In the genomic region with DNA sequence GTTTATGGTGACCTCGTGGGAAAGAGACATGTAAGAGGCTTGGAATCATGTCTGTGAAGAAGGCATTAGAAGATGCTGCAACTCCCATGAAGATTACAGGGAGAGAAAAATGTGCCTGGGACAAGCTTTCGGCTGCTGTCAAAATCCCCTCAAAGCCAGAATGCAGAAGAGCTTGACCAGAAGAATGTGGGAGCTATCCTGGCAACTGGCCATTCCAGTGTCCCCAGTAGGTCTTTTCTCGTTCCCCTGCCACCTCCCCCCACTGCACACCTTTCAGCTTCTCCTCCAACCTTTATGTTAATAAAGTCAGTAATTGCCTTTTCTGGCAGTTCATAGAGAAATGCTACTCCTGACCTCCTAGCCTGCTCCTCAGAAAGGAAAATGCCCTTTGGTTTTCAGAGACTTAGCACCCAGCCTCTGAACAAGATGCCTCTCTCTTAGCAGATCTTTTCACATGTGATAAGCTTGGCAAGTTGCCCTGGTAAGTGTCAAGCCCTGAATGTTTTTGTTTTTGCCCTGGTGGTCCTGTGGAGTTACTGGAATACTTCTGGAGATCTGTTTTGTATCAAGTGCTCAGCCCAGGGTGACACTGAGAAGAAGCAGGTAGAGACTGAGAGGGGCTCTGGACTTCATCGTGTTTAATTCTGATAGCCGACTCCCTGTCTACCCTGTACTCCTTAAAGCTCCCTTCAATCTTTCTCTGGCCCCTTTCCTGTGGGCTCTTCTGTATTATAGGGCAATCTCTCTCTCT, we compare ENCODE assay signal across 9 mouse cellular contexts.
DNase-seq lines count a peak whose midpoint lies in the region; ATAC-seq lines count a peak whose summit lies in the region.
"Had no signal": no experiment of that assay in that cellular context is flagged by ENCODE, and none has a peak within 500 bp of the region (broad histone marks: within the 10 kb centered on the region; RNA-seq: fewer than 3 reads in every experiment).

No protein-coding gene starts in this region.

- peak; percentile 94 for DNase-seq in heart, adult 11 months
- no peak for DNase-seq in heart, postnatal 25 days (ENCODE audit: low spot score)
- no peak for DNase-seq in urinary bladder, postnatal 4 days (ENCODE audit: low spot score in 2 of 2)

- ATAC-seq in common myeloid progenitor, adult 5-6 weeks (replicated peaks; ENCODE audit: low read depth, poor library complexity, severe bottlenecking), result 0 out of 2 replicates have a peak, but pooled peaks have one; percentile 6
- ATAC-seq in heart, embryonic 11.5 days (replicated peaks; ENCODE audit: insufficient number of reproducible peaks, low FRiP score, low TSS enrichment), result peak; percentile 93
- peak; percentile 87 for ATAC-seq in limb, embryonic 12.5 days (ENCODE audit: insufficient number of reproducible peaks, insufficient read depth, low FRiP score, low TSS enrichment, low read depth)
- ATAC-seq in hindbrain, embryonic 12.5 days (ENCODE audit: low FRiP score), result no peak
- no peak for ATAC-seq in kidney, embryonic 16.5 days (ENCODE audit: low FRiP score, low TSS enrichment)

- H3K4me2 ChIP-seq in heart, embryonic 11.5 days, result peak overlapping the region; percentile 46
- no peak overlapping the region for H3K4me2 ChIP-seq in limb, embryonic 12.5 days
- H3K4me2 ChIP-seq in hindbrain, embryonic 12.5 days (replicated peaks), result no peak overlapping the region
- no peak overlapping the region for H3K4me2 ChIP-seq in kidney, embryonic 16.5 days (replicated peaks; ENCODE audit: low read depth, low read length)
- H3K4me2 ChIP-seq: midbrain, embryonic 12.5 days had no signal

- no peak overlapping the region for H3K9ac ChIP-seq in heart, embryonic 11.5 days (ENCODE audit: low read depth, low read length)
- H3K9ac ChIP-seq in limb, embryonic 12.5 days (replicated peaks), result no peak overlapping the region
- no peak overlapping the region for H3K9ac ChIP-seq in hindbrain, embryonic 12.5 days
- H3K9ac ChIP-seq in kidney, embryonic 16.5 days (replicated peaks; ENCODE audit: low read length), result no peak overlapping the region
- H3K9ac ChIP-seq: midbrain, embryonic 12.5 days had no signal

- H3K36me3 ChIP-seq in heart, embryonic 11.5 days (ENCODE audit: control insufficient read depth, insufficient read depth, low read length), result no peaks in the 10 kb centered on the region
- no peaks in the 10 kb centered on the region for H3K36me3 ChIP-seq in limb, embryonic 12.5 days
- H3K36me3 ChIP-seq in hindbrain, embryonic 12.5 days, result no peaks in the 10 kb centered on the region
- no peaks in the 10 kb centered on the region for H3K36me3 ChIP-seq in kidney, embryonic 16.5 days (ENCODE audit: insufficient read depth, low read length)
- H3K36me3 ChIP-seq: midbrain, embryonic 12.5 days had no signal

- H3K27me3 ChIP-seq in heart, embryonic 11.5 days (ENCODE audit: control insufficient read depth, insufficient read depth, low read length), result no peaks in the 10 kb centered on the region
- H3K27me3 ChIP-seq in limb, embryonic 12.5 days, result no peaks in the 10 kb centered on the region
- H3K27me3 ChIP-seq in hindbrain, embryonic 12.5 days, result no peaks in the 10 kb centered on the region
- no peaks in the 10 kb centered on the region for H3K27me3 ChIP-seq in kidney, embryonic 16.5 days (ENCODE audit: insufficient read depth, low read length)
- H3K27me3 ChIP-seq: midbrain, embryonic 12.5 days had no signal

- H3K4me1 ChIP-seq in heart, embryonic 11.5 days (ENCODE audit: control insufficient read depth, insufficient read depth, low read length), result peaks cover 19% of the 10 kb centered on the region
- H3K4me1 ChIP-seq in limb, embryonic 12.5 days (replicated peaks), result peaks cover 25% of the 10 kb centered on the region
- peaks cover 10% of the 10 kb centered on the region; the same call in 1 of the 2 replicates for H3K4me1 ChIP-seq in hindbrain, embryonic 12.5 days
- H3K4me1 ChIP-seq in kidney, embryonic 16.5 days (ENCODE audit: insufficient read depth, low read length), result no peaks in the 10 kb centered on the region

- WGBS in heart, embryonic 11.5 days (ENCODE audit: insufficient replicate concordance), result 5% methylated on average over 5 of the region's 5 CpGs
- WGBS in limb, embryonic 12.5 days, result 17% methylated on average over 5 of the region's 5 CpGs
- 55% methylated on average over 5 of the region's 5 CpGs for WGBS in hindbrain, embryonic 12.5 days
- 58% methylated on average over 5 of the region's 5 CpGs for WGBS in kidney, embryonic 16.5 days

- no peaks in the 10 kb centered on the region for H3K9me3 ChIP-seq in heart, embryonic 11.5 days (replicated peaks; ENCODE audit: control insufficient read depth, low read length)
- H3K9me3 ChIP-seq in limb, embryonic 12.5 days, result no peaks in the 10 kb centered on the region
- no peaks in the 10 kb centered on the region for H3K9me3 ChIP-seq in hindbrain, embryonic 12.5 days (replicated peaks)
- no peaks in the 10 kb centered on the region for H3K9me3 ChIP-seq in kidney, embryonic 16.5 days (ENCODE audit: low read length)
- H3K9me3 ChIP-seq: midbrain, embryonic 12.5 days had no signal

- peak overlapping the region; percentile 79 for H3K27ac ChIP-seq in heart, embryonic 11.5 days (ENCODE audit: low read depth, low read length)
- peak overlapping the region; percentile 32 for H3K27ac ChIP-seq in limb, embryonic 12.5 days
- H3K27ac ChIP-seq in hindbrain, embryonic 12.5 days, result no peak overlapping the region
- H3K27ac ChIP-seq in kidney, embryonic 16.5 days (ENCODE audit: low read length), result no peak overlapping the region
- H3K27ac ChIP-seq: midbrain, embryonic 12.5 days had no signal

- intact Hi-C loops in heart, postnatal 25 days (cut with DNase I), result no loop called here

- H3K4me3 ChIP-seq in heart, embryonic 11.5 days (ENCODE audit: low read depth, low read length), result no peak overlapping the region
- H3K4me3 ChIP-seq in limb, embryonic 12.5 days (replicated peaks), result no peak overlapping the region
- no peak overlapping the region for H3K4me3 ChIP-seq in hindbrain, embryonic 12.5 days
- no peak overlapping the region for H3K4me3 ChIP-seq in kidney, embryonic 16.5 days (ENCODE audit: low read length)
- H3K4me3 ChIP-seq: midbrain, embryonic 12.5 days had no signal

Comparison
In these comparisons a context has a peak if more than half of its experiments do, and no peak if none do; other contexts are left out.
1. ATAC-seq: peak in common myeloid progenitor, adult 5-6 weeks (single experiment), heart, embryonic 11.5 days (single experiment) and limb, embryonic 12.5 days (single experiment); none in hindbrain, embryonic 12.5 days (single experiment) and kidney, embryonic 16.5 days (single experiment).
2. H3K27ac ChIP-seq: peak in heart, embryonic 11.5 days (single experiment) and limb, embryonic 12.5 days (single experiment); none in hindbrain, embryonic 12.5 days (single experiment) and kidney, embryonic 16.5 days (single experiment).